Mouse (Mus musculus) left cerebral cortex, adult 2 months (tissue): Measurements from ENCODE around the gene Capzb. TPM values are rescaled to one million over a fixed set of nuclear protein-coding genes. Genes with fewer than 3 reads are reported as not detected.

Source experiments
- DNase-seq, 2 experiments: peaks; one replicate each; pipeline ENCODE4 v3.0.0; 2021 to 2022; ENCODE audit warnings: low spot score in 2 of 2, mixed read lengths in 1 of 2; ENCODE audit errors: extremely low spot score in 1 of 2
- H3K27ac ChIP-seq: fragments of 200-600 bp; 2 replicates; pipeline ENCODE4 v1.8.1; 2022
- H3K4me3 ChIP-seq: fragments of 200-600 bp; 2 replicates; pipeline ENCODE4 v1.8.1; 2022
- CTCF ChIP-seq: fragments of 200-600 bp; IDR thresholded peaks from 2 replicates; pipeline ENCODE4 v1.8.1; 2022; ENCODE audit warnings: antibody characterized with exemption, mild to moderate bottlenecking, moderate library complexity
- intact Hi-C: fragments of 180-260 bp; cut with DNase I; formaldehyde crosslinking; loops from one replicate; pipeline ENCODE4 v1.15.1; 2025
- total RNA-seq, 2 experiments: library from RNA; stranded (reverse); gene quantifications; 2 replicates each; pipeline ENCODE4 v1.2.3; 2021

Gene Capzb
- total RNA-seq, 2 experiments from 2014 or later, result 306 to 324 TPM

GRCm38 (mm10) chr4:139166244-139166643 lies 26.5 kb upstream of the Capzb start:
- no peak for DNase-seq
- no peak overlapping the region for H3K27ac ChIP-seq
- TF ChIP-seq CTCF, result no peak
- intact Hi-C loops, result no loop called here
- H3K4me3 ChIP-seq, result no peak overlapping the region

GRCm38 (mm10) chr4:139167107-139167506 lies 25.6 kb upstream of the Capzb start:
- H3K27ac ChIP-seq, result no peak overlapping the region
- no peak for DNase-seq
- H3K4me3 ChIP-seq, result no peak overlapping the region
- intact Hi-C loops, result no loop called here
- TF ChIP-seq CTCF, result no peak

GRCm38 (mm10) chr4:139168985-139169747 lies 23.5 kb upstream of the Capzb start:
- intact Hi-C loops, result no loop called here
- TF ChIP-seq CTCF, result no peak; the same call in 1 of the 2 replicates
- no peak overlapping the region for H3K27ac ChIP-seq
- DNase-seq, result no peak
- H3K4me3 ChIP-seq, result no peak overlapping the region

GRCm38 (mm10) chr4:139169748-139170279 lies 22.9 kb upstream of the Capzb start:
- TF ChIP-seq CTCF, result no peak
- intact Hi-C loops, result no loop called here
- no peak for DNase-seq
- H3K27ac ChIP-seq, result no peak overlapping the region
- H3K4me3 ChIP-seq, result no peak overlapping the region

- no peak for DNase-seq
- Histone ChIP-seq H3K27ac (peak overlapping the region; percentile 15; the same call in 1 of the 2 replicates), H3K4me3 (no peak overlapping the region)
- no peak for TF ChIP-seq CTCF
- intact Hi-C loops, result no loop called here
Observed at GRCm38 (mm10) chr4:139175061-139175971, 17.4 kb upstream of the Capzb start.

GRCm38 (mm10) chr4:139176023-139176422 lies 16.7 kb upstream of the Capzb start:
- TF ChIP-seq CTCF, result no peak
- intact Hi-C loops, result no loop called here
- Histone ChIP-seq H3K27ac (no peak overlapping the region), H3K4me3 (no peak overlapping the region)
- no peak for DNase-seq

- peak; percentile 49 for TF ChIP-seq CTCF
- Histone ChIP-seq H3K27ac (no peak overlapping the region), H3K4me3 (no peak overlapping the region)
- no peak for DNase-seq
- intact Hi-C loops, result no loop called here
Observed at GRCm38 (mm10) chr4:139177921-139178320, 14.8 kb upstream of the Capzb start.

GRCm38 (mm10) chr4:139178377-139178776 lies 14.3 kb upstream of the Capzb start:
- intact Hi-C loops, result no loop called here
- H3K4me3 ChIP-seq, result no peak overlapping the region
- no peak for DNase-seq
- no peak for TF ChIP-seq CTCF
- no peak overlapping the region for H3K27ac ChIP-seq

- no peak overlapping the region for H3K4me3 ChIP-seq
- intact Hi-C loops, result no loop called here
- H3K27ac ChIP-seq, result no peak overlapping the region
- TF ChIP-seq CTCF, result no peak
- DNase-seq, result no peak
Observed at GRCm38 (mm10) chr4:139179218-139179617, 13.5 kb upstream of the Capzb start.

- no peak for TF ChIP-seq CTCF
- intact Hi-C loops, result no loop called here
- DNase-seq, result no peak
- Histone ChIP-seq H3K27ac (no peak overlapping the region), H3K4me3 (no peak overlapping the region)
Observed at GRCm38 (mm10) chr4:139179731-139180625, 12.7 kb upstream of the Capzb start.

GRCm38 (mm10) chr4:139182511-139182910 lies 10.2 kb upstream of the Capzb start:
- TF ChIP-seq CTCF, result no peak
- no peak overlapping the region for H3K27ac ChIP-seq
- no peak overlapping the region for H3K4me3 ChIP-seq
- intact Hi-C loops, result no loop called here
- no peak for DNase-seq
